Mouse (Mus musculus) cortical plate, adult 2 months (tissue): ENCODE results near the gene Ushbp1.

Source experiments
- CTCF ChIP-seq: fragments of 200-500 bp; IDR thresholded peaks from 2 replicates; pipeline ENCODE4 v1.5.1; 2011; ENCODE audit warnings: mild to moderate bottlenecking, control low read depth, low read length; ENCODE audit not compliant: insufficient read depth; ENCODE audit errors: extremely low read depth
- POLR2A ChIP-seq: fragments of 200-500 bp; IDR thresholded peaks from 2 replicates; pipeline ENCODE4 v1.6.1; 2011; ENCODE audit warnings: mild to moderate bottlenecking, low read length, control low read depth; ENCODE audit not compliant: insufficient read depth; ENCODE audit errors: extremely low read depth

GRCm38 (mm10) chr8:71441404-71441803 is 45.8 kb upstream of the Ushbp1 start:
- TF ChIP-seq CTCF: peak; percentile 69
- no peak for TF ChIP-seq POLR2A
